Mouse (Mus musculus): ENCODE results near the gene Gm3285.

Gm3285 gene

DNA sequence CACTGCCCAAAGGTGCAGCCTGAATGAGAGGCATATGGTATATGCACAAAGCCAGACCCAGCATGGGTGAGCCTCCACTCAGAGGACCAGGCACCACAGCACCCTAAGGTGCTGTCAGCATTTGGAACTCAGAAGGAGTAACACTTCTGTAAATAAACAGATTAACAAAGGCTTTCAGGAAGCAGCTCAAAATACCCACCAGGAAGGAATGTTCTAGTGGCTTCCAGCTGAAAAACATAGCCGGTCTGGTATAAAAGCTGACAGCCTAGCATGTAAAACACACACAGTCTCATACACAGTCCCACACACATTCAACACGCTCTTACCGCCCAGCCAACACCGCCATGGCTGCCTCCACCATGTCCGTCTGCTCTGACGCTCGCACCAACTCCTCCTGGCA lies at the start of gene Gm3285:
Gene Gm3285, plus strand, starts transcription at position 301 of the 400 bp plus-strand sequence.
- no peak for DNase-seq (ENCODE audit: inconsistent age in 2 of 2, low spot score in 1 of 2)

DNA sequence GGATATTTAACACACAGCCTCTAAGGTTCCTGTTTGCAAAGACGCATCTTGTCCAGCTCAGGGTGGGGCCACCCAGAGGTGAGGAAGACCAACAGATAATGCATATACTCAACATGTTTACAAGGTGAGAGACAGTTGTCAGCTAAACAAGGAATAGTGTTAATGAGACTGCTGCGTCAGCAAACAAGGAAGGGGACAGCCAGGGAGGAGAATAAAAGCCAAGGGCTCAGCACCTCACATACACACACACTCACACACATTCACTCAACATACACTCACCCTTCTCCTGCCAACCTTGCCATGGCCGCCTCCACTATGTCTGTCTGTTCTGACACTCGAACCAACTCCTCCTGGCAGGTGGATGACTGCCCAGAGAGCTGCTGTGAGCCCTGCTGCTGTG lies 47.4 kb upstream of the Gm3285 start, which contains the start of gene Gm2696:
Gene Gm2696, plus strand, starts transcription at position 301 of the 400 bp plus-strand sequence.
- DNase-seq (ENCODE audit: inconsistent age in 2 of 2, low spot score in 1 of 2), result no peak

DNA sequence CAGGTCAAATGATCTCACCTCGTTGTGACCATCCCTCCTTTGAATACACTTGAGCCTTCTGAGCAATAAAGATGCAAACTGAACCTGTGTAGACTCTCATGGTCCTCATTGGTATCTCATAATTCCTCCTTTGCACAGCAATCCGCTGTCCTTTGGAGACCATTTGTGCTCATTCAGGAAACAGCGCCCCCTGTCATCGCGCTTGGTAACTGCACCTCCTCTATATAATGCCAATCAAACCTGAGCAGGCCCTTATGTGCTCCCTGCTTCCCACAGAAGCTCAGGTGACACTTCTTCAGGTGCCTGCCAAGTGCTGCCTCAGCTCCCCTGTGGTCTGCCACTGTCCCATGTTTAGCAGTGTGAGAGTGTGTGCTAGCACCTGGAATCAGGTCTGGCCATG lies 46.3 kb upstream of the Gm3285 start:
- peak in 1 of 2 experiments; percentile 54 for DNase-seq (ENCODE audit: inconsistent age in 2 of 2, low spot score in 1 of 2)

DNA sequence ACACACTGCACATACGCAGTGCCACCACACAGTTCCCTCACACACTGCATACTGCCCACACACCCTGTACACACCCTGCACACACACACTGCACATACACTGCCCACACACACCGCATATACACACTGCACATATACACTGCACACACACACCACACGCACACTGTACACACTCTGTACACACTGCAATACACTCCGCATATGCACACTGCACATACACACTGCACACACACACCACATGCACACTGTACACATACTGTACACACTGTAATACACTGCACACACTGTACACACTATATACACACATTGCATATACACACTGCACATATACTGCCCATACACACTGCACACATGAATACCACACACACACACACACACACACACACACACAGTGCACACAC lies 43.3 kb upstream of the Gm3285 start:
- DNase-seq (ENCODE audit: inconsistent age in 2 of 2, low spot score in 1 of 2), result no peak

DNA sequence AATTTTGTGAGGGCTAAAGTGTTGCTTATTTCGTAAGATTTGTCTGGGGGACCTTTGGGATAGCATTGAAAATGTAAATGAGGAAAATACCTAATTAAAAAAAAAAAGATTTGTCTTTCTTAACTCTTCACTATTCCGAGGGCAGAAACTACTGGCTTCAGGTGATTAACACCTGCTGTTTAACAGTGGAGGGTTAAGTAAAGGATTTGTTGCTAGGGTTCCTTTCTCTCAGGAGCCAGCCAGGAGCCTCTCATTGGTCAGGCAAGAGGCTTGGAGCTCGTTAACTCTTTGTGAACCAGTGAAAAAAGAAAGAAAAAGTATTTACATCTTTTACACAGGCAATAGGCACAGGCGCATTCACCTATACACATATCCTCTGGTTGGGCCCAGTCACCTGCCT lies 42.6 kb upstream of the Gm3285 start:
- no peak for DNase-seq (ENCODE audit: inconsistent age in 2 of 2, low spot score in 1 of 2)

DNA sequence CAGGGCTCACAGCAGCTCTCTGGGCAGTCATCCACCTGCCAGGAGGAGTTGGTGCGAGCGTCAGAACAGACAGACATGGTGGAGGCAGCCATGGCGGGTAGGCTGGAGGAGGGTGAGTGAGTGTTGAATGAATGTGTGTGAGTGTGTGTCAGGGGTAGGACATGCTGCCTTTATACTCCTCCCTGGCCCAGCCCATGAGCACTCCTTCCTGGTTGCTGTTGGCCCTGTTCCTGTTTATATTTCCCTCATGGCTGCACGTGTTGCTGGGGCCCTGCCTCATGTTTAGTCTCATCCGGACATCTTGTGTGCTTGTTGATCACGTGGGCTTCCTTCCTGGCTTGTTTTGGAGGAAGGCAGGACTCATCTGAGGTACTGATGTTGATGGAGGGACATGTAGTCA lies 34.8 kb upstream of the Gm3285 start, which contains the start of gene Krtap10-4:
Gene Krtap10-4, minus strand, starts transcription at position 145 of the 400 bp plus-strand sequence.
- DNase-seq (ENCODE audit: inconsistent age in 2 of 2, low spot score in 1 of 2), result no peak

DNA sequence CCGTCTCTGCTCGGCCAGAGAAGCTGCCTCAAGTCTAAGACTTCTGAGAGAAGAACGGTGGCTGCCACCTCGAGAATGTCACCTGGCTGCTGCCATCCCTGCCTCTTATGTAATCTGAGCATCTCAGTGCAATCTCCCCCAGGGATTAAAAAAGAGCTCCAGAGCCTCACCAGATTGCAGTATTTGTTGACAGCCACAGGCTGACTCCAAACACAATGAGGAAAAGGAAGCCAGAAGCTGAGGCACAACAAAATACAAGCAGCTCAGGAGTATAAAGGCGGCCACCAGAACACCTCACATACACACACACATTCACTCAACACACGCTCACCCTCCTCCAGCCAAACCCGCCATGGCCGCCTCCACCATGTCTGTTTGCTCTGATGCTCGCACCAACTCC lies 26.1 kb upstream of the Gm3285 start, which contains the start of gene Krtap10-10:
Gene Krtap10-10, plus strand, starts transcription at position 301 of the 400 bp plus-strand sequence.
- no peak for DNase-seq (ENCODE audit: inconsistent age in 2 of 2, low spot score in 1 of 2)

DNA sequence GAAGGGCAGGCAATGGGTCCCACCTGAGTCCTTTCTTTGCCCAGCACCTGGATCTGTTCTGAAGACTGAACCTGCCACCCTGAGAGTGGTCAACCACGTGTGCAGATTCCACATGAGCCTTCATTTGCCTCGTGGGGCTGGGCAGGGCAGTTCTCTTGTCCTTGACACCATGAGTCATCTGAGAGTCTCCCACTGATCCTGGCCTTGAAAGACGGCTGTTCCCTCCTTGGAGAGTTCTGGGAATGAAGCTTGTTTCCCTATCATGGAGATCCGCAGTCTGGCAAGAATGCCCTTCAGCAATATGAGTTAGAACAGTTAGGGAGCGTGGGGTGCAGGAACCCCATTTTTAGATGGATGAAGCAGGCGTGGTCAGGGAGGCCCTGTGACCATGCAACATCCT lies 22.8 kb upstream of the Gm3285 start:
- peak; percentile 65 to 77 for DNase-seq (ENCODE audit: inconsistent age in 2 of 2, low spot score in 1 of 2)

DNA sequence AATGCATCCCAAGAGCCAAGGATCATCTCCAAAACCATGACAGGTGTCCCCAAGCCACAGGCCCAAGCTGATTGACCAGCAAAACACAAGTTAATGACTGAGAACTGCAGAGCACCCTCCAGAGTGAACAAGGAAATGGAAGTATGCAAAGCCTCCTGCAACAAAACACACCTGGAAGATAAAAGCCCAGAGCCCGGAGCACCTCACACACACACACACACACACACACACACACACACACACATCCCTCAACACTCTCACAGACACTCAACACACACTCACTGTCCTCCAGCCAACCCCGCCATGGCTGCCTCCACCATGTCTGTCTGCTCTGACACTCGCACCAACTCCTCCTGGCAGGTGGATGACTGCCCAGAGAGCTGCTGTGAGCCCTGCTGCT lies 15.3 kb upstream of the Gm3285 start, which contains the start of gene Gm36176:
Gene Gm36176, plus strand, starts transcription at position 301 of the 400 bp plus-strand sequence.
- DNase-seq (ENCODE audit: inconsistent age in 2 of 2, low spot score in 1 of 2), result no peak

DNA sequence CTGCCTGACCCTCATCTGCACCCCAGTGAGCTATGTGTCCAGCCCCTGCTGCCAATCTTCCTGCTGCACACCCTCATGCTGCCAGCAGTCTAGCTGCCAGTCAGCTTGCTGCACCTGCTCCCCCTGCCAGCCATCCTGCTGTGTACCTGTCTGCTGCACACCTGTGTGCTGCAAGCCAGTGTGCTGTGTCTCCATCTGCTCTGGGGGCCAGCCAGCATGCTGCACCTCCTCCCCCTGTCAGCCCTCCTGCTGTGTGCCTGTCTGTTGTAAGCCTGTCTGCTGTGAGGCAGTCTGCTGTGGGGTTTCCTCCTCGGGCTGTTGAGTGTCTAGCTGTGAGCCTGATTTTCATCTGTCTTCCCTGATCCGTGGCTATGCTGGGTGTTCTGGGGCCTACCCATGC lies 14.8 kb upstream of the Gm3285 start:
- no peak for DNase-seq (ENCODE audit: inconsistent age in 2 of 2, low spot score in 1 of 2)

DNA sequence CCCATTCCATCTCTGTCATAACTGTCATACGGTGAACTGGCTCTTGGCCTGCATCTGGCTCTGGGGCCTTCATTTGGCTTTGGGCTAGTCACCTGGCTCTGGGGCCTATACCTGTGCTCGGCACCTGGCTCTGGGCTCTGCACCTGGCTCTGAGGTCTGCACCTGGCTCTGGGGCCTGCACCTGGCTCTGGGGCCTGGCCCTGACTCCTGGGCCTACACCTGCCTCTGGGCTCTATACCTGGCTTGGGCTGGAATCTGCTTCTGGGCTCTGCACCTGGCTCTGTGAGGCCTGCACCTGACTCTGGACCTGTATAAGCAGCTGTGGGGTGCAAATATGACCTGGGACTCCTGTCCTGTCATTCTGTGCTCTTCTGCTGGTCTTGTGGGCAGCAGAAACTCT lies 14.2 kb upstream of the Gm3285 start:
- no peak for DNase-seq (ENCODE audit: inconsistent age in 2 of 2, low spot score in 1 of 2)

DNA sequence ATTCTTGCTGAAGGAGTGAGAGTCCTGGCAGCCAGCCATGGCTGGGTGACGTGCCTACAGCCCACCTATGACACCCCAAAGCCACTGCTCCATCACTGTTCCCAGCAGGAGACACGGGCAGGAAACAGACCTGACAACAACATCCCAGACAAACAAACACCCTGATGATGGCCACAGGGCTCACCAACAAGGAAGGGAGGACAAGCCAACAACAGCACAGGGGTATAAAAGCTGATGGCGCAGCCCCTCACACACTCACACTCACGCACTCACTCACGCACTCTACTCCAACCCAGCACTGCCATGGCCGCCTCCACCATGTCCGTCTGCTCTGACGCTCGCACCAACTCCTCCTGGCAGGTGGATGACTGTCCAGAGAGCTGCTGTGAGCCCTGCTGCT lies 9.2 kb upstream of the Gm3285 start, which contains the start of gene Gm10318:
Gene Gm10318, plus strand, starts transcription at position 301 of the 400 bp plus-strand sequence.
- DNase-seq (ENCODE audit: inconsistent age in 2 of 2, low spot score in 1 of 2), result no peak

DNA sequence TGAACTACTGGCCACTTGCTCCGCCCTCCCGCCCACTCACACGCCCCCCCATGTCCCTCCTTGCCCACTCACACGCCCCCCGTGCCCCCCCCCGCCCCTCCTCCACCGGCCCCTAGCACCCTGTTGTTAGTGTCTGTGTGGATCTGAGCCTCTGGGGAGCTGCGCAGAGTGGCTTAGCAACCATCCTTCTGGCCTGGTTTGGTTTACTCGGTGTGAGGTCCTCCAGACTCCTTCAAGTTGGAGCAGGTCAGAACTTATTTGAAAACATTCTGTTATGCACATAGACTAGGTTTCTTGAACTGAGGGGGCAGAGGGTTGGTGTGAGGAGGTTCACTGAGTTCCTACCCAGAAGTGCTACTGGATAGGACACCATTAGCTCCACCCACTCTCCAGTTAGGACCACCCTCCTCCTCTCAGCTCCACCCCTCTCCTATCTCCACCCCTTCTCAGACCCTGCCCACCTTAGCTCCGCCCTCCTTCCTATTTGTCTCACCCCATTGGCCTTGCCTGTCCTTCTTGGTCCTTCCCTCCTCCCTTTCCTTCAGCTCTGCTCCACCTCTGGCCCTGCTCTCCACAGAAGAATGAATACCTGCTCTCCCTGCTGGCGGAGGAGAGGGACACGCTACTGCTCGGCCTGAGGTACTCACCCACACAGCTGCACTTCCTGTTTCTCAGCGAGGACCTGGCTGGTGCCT lies 2.4 kb downstream of the Gm3285 start:
- peak; percentile 74 to 80 for DNase-seq (ENCODE audit: inconsistent age in 2 of 2, low spot score in 1 of 2)

DNA sequence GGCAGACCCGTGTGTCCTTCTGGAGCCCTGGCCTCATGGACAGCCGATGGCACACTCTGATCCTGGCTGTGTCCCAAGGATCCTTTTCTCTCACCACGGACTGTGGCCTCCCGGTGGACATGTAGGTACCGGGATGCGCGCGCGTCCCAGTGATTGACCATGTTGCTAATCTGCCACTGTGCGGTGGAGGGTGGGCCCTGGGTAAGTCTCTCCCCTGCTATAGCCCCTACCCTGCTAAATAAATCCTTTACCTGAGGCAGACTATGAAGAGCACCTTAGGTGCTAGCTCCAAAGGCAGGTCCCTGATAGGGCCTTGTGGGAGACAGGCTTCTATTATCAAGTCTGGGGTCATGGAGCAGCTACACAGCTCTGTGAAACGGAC lies 3.0 kb downstream of the Gm3285 start:
- no peak for DNase-seq (ENCODE audit: inconsistent age in 2 of 2, low spot score in 1 of 2)

DNA sequence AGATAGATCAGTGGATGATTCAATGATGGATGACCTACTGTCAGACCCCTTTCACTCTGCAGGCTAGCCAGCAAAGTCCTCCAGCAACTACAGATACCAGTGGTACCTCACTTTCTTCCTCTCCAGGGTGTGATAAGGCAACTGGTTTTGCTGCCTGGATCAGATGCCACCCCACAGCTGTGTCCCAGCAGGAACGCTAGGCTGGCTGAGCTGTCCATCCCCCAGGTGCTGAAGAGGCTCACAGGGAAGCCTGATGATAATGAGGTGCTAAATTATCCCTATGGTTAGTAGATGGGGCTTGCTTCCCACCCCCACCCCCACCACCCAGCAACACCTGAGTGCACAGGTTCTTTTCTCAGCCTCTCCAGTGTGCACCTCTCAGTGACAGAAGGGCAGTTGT lies 5.8 kb downstream of the Gm3285 start:
- no peak for DNase-seq (ENCODE audit: inconsistent age in 2 of 2, low spot score in 1 of 2)

DNA sequence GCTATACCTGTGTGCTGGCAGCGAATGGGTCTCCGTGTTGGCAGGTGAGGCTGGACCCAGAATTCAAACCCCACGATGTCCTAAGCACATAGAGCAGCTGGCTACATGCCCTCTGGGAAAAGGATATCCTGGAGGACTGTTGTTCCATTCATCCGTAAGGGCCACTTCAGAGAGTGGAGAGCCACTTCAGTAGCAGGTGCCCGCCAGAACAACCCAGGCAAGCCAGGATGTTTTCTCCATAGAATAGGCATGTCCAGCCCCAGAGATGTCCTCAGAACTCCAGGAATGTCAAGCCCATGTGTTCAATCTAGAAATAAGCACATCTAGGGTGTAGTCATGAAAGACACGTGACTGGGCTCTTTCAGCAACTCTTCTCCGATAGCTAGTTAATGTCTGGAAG lies 7.9 kb downstream of the Gm3285 start:
- DNase-seq (ENCODE audit: inconsistent age in 2 of 2, low spot score in 1 of 2), result no peak

DNA sequence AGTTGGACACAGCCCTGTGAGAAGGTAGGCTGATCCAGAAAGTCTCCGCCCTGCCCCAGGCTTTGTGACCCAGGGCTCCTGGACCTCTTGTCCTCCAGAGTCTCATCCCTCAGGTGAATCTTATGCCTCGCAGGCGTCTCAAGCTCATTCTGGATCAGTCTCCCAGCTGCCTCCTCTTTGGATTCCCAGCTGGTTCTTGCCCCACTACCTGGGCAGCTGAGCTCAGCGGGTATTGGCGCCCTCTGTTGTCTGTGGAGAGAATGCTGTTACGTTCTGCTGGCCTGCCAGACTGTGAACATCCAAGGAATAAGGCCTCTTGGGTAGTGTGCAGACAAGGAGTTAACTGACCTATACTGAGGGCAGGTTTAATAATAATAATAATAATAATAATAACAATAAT lies 17.2 kb downstream of the Gm3285 start:
- DNase-seq (ENCODE audit: inconsistent age in 2 of 2, low spot score in 1 of 2), result peak; percentile 32 to 77

DNA sequence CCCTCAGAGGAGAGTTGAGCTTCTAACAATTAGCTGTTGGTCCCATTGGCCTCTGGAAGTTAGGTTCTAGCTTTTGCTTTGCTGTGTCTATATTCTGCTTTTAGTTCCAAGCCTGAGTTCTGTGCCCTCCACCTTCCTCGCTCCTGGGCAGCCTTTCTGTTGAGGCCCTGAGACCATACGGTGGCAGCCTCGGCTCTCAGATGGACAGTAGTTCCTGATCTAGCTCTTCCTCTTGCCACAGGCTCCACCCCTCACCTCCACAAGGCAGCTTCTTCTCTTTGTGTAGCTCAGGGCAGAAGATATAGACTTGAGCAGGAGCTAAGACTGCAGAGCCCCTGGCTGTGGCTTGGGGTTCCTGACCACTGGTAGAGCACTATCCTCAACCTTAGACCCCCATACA lies 18.5 kb downstream of the Gm3285 start:
- no peak for DNase-seq (ENCODE audit: inconsistent age in 2 of 2, low spot score in 1 of 2)

DNA sequence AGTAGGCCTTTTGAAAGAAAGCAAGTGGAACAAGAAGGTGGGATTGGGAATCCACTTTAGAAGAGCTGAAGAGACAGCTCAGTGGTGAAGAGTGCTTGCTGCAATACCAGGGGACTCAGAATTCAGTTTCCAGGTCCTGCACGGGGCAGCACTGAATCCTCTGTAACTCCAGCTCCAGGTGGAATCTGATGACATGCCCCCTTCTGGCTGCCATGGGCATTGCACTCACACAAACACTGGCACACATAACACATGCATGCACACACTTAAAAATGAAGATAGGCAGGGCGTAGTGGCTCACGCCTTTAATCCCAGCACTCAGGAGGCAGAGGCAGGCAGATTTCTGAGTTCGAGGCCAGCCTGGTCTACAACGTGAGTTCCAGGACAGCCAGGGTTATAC lies 20.8 kb downstream of the Gm3285 start:
- DNase-seq (ENCODE audit: inconsistent age in 2 of 2, low spot score in 1 of 2), result no peak

DNA sequence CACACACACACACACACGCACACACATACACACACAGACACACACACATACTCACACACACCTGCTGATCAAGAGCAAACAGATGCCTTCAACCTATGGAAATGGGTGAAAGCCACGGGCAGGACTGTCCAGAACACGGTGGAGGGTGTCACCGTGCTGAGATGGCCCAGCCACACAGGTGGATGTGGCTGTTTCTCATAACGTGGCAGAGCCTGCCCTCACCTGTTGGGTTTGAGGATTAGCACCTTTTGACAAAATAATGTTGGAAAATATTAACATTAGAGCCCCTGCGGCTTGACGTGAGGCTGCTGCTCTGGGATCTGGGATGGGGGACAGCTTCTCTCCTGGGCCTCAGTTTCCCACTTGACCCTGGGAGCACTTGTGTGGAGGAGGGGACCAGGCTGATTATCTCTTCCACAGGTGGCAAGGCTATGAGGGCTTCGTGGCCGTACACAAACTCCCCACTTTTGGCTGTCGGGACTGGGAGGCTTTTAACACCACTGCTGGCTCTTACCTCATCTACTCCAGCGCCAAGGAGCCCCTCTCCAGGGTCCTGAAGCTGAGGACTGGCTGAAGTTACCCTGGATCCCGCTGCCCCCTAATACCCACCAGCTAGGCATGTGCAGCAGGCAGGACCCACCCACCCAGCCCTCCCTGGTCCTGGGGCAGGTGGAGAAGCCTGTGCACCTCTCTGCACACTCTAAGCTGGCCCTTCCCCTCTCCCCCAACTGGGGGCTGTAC lies 24.4 kb downstream of the Gm3285 start:
- no peak for DNase-seq (ENCODE audit: inconsistent age in 2 of 2, low spot score in 1 of 2)

DNA sequence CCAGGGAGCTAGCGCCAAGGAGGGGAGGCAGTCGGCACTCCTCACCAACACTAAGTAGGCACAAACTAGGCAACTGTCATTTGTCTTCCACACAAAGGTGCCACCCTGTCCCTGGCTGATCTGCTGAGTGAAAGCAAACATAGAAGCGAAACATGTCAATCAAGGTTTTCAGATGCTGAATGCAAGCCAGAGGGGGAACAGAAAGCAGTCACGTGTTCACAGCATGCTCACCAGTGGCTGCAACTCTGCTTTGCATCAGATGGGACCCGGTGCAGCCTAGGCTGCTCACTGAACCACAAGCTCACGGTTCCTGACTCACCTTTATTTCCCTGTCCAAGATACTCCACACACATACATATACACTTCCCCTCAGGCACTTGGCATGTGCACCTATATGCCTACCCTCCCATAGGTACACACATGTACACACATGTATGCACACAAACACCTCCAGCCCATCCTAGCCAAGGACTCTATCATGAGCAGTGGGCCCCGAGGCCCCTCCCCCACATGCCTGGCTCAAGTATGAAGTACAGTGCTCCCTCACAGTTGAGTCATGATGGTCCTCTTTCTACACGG lies 29.3 kb downstream of the Gm3285 start:
- DNase-seq (ENCODE audit: inconsistent age in 2 of 2, low spot score in 1 of 2), result no peak

DNA sequence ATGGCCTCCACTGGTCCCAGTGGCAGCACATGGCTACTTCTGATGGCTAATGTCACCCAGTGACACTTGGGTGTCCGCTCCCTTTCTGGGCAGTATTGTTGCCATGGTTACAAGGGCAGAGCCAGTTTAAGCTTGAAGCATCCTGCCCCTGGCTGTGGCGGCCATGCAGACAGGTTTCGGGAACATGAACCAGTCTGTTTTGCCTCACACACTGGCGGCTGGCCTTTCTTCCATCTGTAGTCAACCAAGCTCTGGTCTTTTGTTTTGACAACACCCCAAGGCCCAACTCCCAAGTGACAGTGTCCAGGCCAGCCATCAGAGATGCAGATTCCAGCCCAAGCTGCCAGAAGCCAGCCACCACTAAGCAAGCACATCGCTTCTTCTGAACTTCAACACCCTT lies 33.8 kb downstream of the Gm3285 start:
- DNase-seq (ENCODE audit: inconsistent age in 2 of 2, low spot score in 1 of 2), result peak; percentile 23 to 40
